Mouse (Mus musculus) neural tube, embryonic 14.5 days (tissue): ENCODE measurements around the gene Smg9. TPM values are rescaled to one million over a fixed set of nuclear protein-coding genes. Genes with fewer than 3 reads are reported as not detected.

Source experiments
- ATAC-seq: fragments of 200-750 bp; cut with Nextera tagmentation; 2 replicates; pipeline ENCODE4 v1.8.0; 2017; ENCODE audit warnings: low read depth, mild to moderate bottlenecking, moderate TSS enrichment, moderate library complexity
- H3K27ac ChIP-seq: fragments of 300-500 bp; sonication (generic); 2 replicates; pipeline ENCODE4 v1.5.1; 2014; ENCODE audit warnings: low read depth, mild to moderate bottlenecking, control low read depth, low read length, moderate library complexity, mixed read lengths
- H3K27me3 ChIP-seq: fragments of 300-500 bp; sonication (generic); 2 replicates; pipeline ENCODE4 v1.6.1; 2014; ENCODE audit warnings: low read length; ENCODE audit not compliant: control insufficient read depth, insufficient read depth
- H3K36me3 ChIP-seq: fragments of 300-500 bp; sonication (generic); 2 replicates; pipeline ENCODE4 v1.6.1; 2014; ENCODE audit warnings: low read length, mixed read lengths; ENCODE audit not compliant: control insufficient read depth, insufficient read depth
- H3K4me1 ChIP-seq: fragments of 300-500 bp; sonication (generic); 2 replicates; pipeline ENCODE4 v1.6.1; 2014; ENCODE audit warnings: low read length; ENCODE audit not compliant: control insufficient read depth, insufficient read depth
- H3K4me2 ChIP-seq: fragments of 300-500 bp; sonication (generic); 2 replicates; pipeline ENCODE4 v1.6.1; 2014; ENCODE audit warnings: mild to moderate bottlenecking, low read depth, low read length, control low read depth
- H3K4me3 ChIP-seq: fragments of 300-500 bp; sonication (generic); 2 replicates; pipeline ENCODE4 v1.5.1; 2014; ENCODE audit warnings: low read depth, low read length, control low read depth, mixed read lengths
- H3K9ac ChIP-seq: fragments of 300-500 bp; sonication (generic); replicated peaks from 2 replicates; pipeline ENCODE4 v1.6.1; 2014; ENCODE audit warnings: low read depth, mild to moderate bottlenecking, control low read depth, low read length, mixed read lengths
- H3K9me3 ChIP-seq: fragments of 300-500 bp; sonication (generic); 2 replicates; pipeline ENCODE4 v1.6.1; 2016; ENCODE audit warnings: low read length; ENCODE audit not compliant: control insufficient read depth
- WGBS: fragments of 180-500 bp; shearing (Covaris S2); extraction: QIAGEN DNeasy Blood & Tissue Kit; methylation state at CpG from one replicate; pipeline ENCODE4 v1.1.7; 2014; 5-methylcytosine and 5-hydroxymethylcytosine counted together
- polyA plus RNA-seq: library from polyadenylated mRNA; unstranded; fragments of >200 nt; fragmentation: Nextera tagmentation; extraction: Ambion mirVana; gene quantifications from 2 replicates; pipeline ENCODE4 v1.2.1, GENCODE M21; 2014

Gene Smg9
- polyA plus RNA-seq, 1 experiment from 2014 or later: 34.9 TPM

DNA sequence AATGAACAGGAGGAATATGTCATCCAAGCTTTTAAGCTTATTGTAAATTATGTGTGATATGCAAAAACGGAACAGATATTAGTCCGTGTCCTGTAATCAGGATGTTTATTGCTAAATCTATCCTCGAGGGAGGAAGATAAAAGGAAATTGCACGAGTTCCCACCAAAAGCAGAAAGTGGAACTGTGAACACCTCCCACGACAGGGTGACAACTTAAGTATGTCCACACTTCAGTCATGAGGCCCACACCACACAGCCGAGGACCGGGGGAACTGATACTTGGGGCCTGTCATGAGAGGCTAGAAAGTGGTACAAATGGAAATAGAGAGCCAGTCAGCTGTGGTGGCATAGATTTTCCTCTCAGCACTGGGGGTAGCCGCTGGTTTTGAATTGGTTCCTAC lies 42.9 kb downstream of the Smg9 start:
- Histone ChIP-seq H3K36me3 (no peaks in the 10 kb centered on the region), H3K4me2 (no peak overlapping the region), H3K27me3 (no peaks in the 10 kb centered on the region), H3K4me3 (no peak overlapping the region), H3K27ac (no peak overlapping the region), H3K9me3 (no peaks in the 10 kb centered on the region), H3K4me1 (no peaks in the 10 kb centered on the region), H3K9ac (no peak overlapping the region)
- no peak for ATAC-seq
- 81% methylated on average over 8 of the region's 8 CpGs for WGBS

DNA sequence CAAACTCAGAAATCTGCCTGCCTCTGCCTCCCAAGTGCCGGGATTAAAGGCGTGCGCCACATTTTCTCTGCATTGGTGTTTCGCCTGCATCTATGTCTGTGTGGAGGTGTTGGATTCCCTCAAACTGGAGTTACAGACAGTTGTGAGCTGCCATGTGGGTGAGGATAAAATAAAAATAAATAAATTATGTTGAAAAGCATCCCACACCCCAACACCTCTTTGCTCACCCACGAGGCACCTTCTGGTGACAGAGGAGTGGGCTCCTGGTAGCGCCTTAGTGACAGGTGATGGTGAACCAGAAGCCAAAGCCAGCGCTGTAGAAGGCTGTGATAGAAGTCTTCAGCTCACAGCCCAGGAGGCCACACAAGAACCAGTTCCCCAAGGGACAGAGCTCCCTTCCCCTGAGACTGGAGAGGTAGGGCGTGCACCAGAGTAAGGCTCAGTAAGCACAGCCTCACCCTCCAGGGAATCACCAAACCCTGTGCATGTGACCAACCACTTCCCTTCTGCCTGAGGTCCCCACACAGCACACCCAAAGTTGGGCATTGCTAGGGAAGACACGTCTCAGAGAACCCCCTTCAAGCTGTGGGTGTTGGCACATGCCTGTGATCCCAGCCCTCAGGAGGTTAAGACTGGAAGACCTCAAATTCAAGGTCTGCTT lies 46.0 kb downstream of the Smg9 start:
- no peak for ATAC-seq
- Histone ChIP-seq H3K9me3 (no peaks in the 10 kb centered on the region), H3K4me1 (no peaks in the 10 kb centered on the region), H3K27me3 (no peaks in the 10 kb centered on the region), H3K4me3 (no peak overlapping the region), H3K36me3 (no peaks in the 10 kb centered on the region), H3K9ac (no peak overlapping the region), H3K4me2 (no peak overlapping the region), H3K27ac (no peak overlapping the region)
- WGBS: 89% methylated on average over 9 of the region's 9 CpGs

DNA sequence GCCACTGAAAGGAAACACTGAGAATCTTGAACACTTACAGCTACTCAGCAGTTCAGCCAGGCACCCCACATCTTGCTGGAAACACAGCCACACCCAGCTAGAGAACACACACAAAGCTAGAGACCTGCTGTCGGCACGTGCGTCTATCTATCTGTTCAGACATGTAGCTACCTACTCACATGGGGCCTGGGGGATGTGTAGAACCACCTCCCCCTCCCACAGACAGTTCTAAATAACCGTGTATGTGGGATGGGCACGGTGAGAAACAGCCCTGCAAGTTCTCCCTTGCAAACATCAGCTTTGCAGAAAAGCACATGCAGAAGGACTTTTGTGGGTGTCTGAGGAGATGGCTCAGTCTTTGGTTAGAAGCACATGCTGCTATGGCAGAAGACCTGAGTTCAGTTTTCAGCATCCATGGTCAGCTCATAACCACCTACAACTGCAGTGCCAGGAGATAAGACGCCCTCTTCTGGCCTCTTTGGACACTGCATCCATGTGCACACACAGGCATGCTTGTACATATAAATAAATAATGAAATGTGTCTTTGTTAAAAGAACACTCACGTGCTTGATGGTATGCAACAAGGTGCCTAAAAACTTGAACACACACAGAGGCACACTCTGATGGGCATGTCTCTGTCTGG lies 47.4 kb downstream of the Smg9 start:
- Histone ChIP-seq H3K27me3 (no peaks in the 10 kb centered on the region), H3K9me3 (no peaks in the 10 kb centered on the region), H3K4me1 (no peaks in the 10 kb centered on the region), H3K36me3 (no peaks in the 10 kb centered on the region), H3K4me3 (no peak overlapping the region), H3K9ac (no peak overlapping the region), H3K27ac (no peak overlapping the region), H3K4me2 (no peak overlapping the region)
- 82% methylated on average over 7 of the region's 7 CpGs for WGBS
- no peak for ATAC-seq

DNA sequence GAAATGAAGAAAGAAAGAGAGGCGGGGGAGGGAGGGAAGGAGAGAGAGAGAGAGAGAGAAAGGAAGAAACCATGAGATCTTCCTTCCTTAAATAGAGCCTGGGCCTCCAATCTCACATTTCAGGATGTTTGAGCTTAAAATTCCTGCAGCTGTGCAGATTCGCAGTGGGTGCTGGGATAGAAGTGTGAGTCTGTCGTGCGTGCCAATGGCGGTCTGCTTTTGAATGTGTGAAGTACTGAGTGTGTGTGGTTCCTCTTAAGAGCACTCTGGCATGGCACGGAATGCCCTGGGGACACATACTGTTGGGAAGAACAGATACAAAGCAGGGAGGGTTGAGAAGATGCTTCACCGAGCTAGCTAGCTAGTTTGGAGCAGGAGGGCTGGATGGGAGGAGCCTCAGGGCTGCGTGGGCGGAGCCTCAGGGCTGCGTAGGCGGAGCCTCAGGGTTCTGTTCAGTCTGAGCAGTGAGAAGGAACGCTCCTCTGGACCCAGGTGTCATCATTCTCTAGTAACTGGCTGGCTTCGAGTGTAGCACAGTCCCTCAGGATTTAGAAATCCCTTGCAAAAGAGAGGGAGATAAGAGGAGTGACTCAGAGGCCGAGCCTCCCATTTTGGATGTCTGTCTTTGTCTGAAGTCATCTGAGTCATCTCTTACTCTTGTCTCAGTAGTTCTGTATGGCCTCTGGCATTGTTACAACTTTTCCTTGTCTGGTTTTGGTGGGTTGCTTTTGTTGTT lies 49.5 kb downstream of the Smg9 start:
- Histone ChIP-seq H3K4me3 (no peak overlapping the region), H3K27ac (no peak overlapping the region)
- WGBS: 59% methylated on average over 14 of the region's 14 CpGs

DNA sequence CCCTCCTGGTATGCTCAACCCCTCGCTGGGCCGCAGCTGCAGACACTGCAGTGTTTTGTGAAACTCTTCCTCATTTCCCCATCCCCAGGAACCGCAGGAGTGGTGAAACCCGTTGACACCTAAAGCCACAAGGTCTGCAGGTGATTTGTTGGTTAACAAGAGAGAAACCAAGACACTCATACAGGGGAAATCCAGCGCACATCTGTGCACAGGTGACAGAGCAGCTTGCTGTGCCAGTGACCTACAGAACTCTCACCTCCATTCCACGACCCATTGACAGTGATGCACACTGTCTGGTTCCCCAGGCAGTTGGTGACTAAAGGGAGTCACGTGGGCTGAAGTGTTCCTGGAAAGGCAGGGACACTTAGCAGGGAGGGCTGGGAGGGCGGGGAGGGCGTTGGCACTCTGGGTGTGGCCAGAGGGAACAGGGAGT lies 51.2 kb downstream of the Smg9 start:
- H3K4me1 ChIP-seq: no peaks in the 10 kb centered on the region

More for the DNA sequence above, 49.5 kb downstream of the Smg9 start:
- ATAC-seq: no peak
- H3K27me3 ChIP-seq: no peaks in the 10 kb centered on the region
- no peaks in the 10 kb centered on the region for H3K4me1 ChIP-seq
- no peaks in the 10 kb centered on the region for H3K36me3 ChIP-seq
- no peak overlapping the region for H3K9ac ChIP-seq
- no peak overlapping the region for H3K4me2 ChIP-seq
- no peaks in the 10 kb centered on the region for H3K9me3 ChIP-seq

DNA sequence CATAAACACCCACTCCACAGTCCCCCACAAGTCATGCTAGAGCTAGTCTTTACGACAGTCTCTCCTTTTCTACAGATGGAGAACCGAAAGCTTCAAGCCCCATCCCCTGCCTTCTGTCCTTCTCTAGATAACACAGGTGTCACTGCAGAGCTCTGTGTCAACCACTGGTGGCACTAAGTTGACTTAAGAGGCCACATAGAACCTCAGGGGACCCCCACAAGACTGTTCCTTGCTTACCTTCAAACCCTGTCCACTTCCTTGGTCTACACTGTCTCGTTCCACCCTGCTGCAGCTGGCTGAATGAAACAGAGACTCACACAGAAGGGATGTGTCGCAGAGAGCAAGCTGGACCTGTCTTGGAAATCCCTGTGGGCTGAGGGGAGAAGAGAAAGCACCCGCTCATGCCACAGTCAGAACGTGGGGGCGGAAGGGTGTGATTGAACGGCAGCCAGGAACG lies 52.5 kb downstream of the Smg9 start, which contains the start of gene Irgc1:
Gene Irgc1, minus strand, starts transcription at position 443 of the 457 bp plus-strand sequence.
- Histone ChIP-seq H3K9ac (no peak within 1 kb of the TSS), H3K4me1 (no peaks in the 10 kb centered on the region), H3K9me3 (no peaks in the 10 kb centered on the region), H3K27me3 (no peaks in the 10 kb centered on the region), H3K4me2 (no peak within 1 kb of the TSS), H3K36me3 (no peaks in the 10 kb centered on the region), H3K27ac (no peak within 1 kb of the TSS), H3K4me3 (no peak within 1 kb of the TSS)
- 82% methylated on average over 9 of the region's 9 CpGs for WGBS
- no peak for ATAC-seq

More for the DNA sequence above, 51.2 kb downstream of the Smg9 start:
- no peaks in the 10 kb centered on the region for H3K27me3 ChIP-seq
- H3K4me3 ChIP-seq: no peak overlapping the region
- no peak overlapping the region for H3K27ac ChIP-seq
- ATAC-seq: no peak
- no peak overlapping the region for H3K4me2 ChIP-seq
- H3K9ac ChIP-seq: no peak overlapping the region
- H3K9me3 ChIP-seq: no peaks in the 10 kb centered on the region
- 70% methylated on average over 9 of the region's 9 CpGs for WGBS
- no peaks in the 10 kb centered on the region for H3K36me3 ChIP-seq

DNA sequence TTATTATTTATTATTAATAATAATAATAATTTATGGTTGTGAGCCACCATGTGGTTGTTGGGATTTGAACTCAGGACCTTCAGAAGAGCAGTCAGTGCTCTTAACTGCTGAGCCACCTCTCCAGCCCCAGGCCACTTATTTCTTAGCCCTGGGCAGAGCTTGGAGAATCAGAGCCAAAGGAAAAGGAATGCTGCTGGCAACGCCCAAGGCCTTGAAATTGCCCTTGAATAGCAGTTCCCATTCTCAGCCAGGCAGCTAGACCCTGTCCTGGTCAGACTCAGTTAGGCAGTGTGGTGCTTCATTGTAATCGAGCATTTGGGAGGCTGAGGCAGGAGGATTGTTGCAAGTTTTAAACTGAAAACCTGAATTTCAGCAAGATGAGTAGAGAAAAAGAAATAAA lies 54.8 kb downstream of the Smg9 start:
- Histone ChIP-seq H3K9me3 (no peaks in the 10 kb centered on the region), H3K4me2 (no peak overlapping the region), H3K36me3 (no peaks in the 10 kb centered on the region), H3K4me1 (no peaks in the 10 kb centered on the region), H3K9ac (no peak overlapping the region), H3K4me3 (no peak overlapping the region), H3K27me3 (no peaks in the 10 kb centered on the region), H3K27ac (no peak overlapping the region)
- 66% methylated on average over 2 of the region's 2 CpGs for WGBS
- ATAC-seq: no peak

DNA sequence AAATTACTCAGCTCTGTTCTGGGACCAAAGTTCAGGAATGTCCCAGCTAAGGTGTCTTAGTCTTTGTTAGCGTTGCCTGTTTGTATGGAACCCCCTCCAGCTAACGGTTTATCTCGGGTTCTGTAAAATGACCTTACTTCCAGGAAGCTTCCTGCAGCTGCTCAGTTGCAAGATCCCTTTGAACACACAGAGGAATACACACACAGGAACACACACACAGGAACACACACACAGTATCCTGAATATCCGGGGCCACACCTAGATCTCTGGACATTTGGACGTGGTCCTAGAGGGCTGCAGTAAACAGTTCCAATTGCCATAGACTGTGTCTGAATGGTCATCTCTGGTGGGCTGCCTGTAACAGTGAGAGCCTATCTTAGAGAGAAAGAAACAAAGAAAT lies 56.3 kb downstream of the Smg9 start:
- no peak overlapping the region for H3K4me2 ChIP-seq
- H3K36me3 ChIP-seq: no peaks in the 10 kb centered on the region
- no peak overlapping the region for H3K4me3 ChIP-seq
- no peak overlapping the region for H3K27ac ChIP-seq
- no peak overlapping the region for H3K9ac ChIP-seq
- H3K4me1 ChIP-seq: no peaks in the 10 kb centered on the region
- H3K27me3 ChIP-seq: no peaks in the 10 kb centered on the region
- H3K9me3 ChIP-seq: no peaks in the 10 kb centered on the region
- WGBS: 82% methylated on average over 5 of the region's 5 CpGs
- ATAC-seq: no peak
